Mouse (Mus musculus): Measurements from ENCODE around the gene Fbf1.
"Not testable (repeated sequence)": the region's sequence is repeated elsewhere in the genome, so short reads cannot be mapped to it uniquely, and the experiment has no call there.

Gene Fbf1

DNA sequence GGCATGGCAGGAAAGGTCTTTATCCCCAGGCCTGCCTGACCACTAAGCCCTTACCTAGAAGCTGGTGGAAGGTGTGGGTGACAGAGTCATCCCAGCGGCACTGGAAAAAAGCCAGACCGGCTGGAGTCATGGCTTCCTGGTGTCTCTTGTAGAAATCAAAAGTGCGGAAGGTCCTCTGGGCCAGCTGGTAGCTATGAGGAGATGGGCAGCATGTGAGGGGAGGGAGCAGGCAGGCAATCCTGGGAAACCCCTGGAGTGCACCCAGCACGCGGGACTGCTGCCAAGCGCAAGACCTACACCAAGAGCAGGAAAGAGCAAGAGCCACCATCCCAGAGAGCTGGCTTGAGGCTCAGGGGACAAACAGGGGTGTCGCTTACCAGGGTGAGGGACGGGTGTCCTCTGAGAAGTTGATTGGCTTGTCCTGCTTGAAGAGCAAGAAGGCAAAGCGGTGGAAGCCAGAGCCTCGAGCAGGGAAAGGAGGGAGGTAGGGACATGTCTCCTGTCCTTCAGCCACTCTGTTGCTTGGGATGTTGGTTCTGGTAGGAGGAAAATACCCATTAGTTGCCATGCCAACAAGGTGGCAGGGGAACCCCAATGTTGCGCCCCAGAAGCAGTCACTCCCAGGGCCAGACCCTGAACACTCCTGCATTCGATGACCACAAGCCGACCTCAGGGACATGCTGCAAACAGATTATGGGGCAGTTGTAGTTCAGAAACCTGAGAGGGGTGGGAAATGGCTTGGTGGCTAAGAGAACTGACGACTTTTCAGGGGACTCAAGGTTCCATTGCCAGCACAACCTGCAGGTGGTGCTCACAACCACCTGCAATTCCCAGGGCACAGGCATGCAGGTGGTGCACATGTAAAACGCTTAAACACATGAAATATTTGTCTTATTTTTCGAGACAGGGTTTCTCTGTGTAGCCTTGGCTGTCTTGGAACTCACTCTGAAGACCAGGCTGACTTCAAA, 35.3 kb downstream of the Fbf1 start:
- DNase-seq, result no peak

- DNase-seq, result peak; percentile 24
These were observed 36.4 kb downstream of the Fbf1 start for GRCm38 (mm10) chr11:116131349-116132170.

- DNase-seq, result peak; percentile 94
These were observed 37.3 kb downstream of the Fbf1 start, which contains the start of gene Trim65 for GRCm38 (mm10) chr11:116130488-116131205. Trim65 (minus strand) TSS chr11:116131128.

GRCm38 (mm10) chr11:116129993-116130487, 37.9 kb downstream of the Fbf1 start:
- no peak for DNase-seq

GRCm38 (mm10) chr11:116129091-116129790, 38.7 kb downstream of the Fbf1 start:
- no peak for DNase-seq

DNA sequence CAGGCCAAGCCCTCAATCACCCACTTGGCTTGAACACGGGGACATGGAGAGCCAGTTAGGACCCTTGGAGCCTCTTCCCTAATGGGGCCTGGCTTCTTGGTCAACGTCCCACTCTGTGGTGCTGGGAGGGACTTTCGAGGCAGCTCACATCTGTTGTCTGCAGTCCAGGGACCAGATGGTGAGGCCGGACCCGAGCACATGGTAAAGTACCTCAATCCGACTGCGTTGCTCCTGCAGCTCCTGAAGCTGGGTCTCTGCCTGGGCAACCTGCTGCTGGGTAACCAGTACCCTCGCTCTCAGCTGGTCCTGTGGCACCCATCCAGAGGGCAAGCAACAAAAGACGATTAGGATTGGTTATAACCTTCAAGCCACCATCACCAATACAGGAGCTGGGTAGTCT, 40.0 kb downstream of the Fbf1 start:
- DNase-seq, result peak; percentile 53

DNA sequence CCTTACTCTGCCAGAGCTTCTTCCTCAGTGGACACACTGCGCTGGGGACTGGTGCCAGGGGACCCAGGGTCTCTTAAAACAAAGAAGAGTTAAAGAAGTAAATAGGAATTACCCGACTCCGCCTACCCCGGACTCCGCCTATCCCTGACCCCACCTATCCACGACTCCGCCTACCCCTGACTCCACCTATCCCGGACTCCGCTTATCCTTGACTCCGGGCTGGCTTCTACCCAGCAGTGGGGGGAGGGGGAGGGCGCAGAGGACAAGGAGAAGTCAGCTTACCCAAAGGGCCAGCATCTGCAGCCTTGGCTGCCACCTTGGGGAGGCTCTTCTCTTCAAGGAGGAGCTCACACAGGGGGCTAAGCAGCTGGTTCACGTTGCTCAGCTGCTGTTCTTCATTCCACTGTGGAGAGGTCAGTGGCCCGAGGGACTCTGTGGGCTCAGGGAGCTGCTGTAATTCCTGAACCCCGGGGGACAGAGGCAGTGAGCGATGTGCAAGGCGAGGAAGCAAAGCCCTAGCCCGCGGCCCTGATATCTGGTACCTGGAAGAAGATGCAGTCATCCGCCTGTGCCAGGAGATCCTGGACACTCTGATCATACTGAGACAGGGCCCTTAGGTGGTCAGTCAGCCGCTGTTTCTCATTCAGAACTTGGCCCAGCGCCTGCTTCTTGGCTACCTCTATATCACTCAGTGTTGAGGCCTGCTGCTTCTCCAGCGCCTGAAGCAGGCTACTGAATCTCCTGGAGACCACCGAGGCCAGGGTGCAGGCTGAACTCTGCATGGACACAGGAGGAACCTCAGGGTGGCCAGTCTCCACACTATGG, 40.6 kb downstream of the Fbf1 start, which contains the start of gene Trim47:
Gene Trim47, minus strand, starts transcription at position 55 of the 825 bp plus-strand sequence.
- peak; percentile 78 for DNase-seq

GRCm38 (mm10) chr11:116126261-116126660, 41.7 kb downstream of the Fbf1 start:
- DNase-seq, result no peak

GRCm38 (mm10) chr11:116121731-116122245, 46.2 kb downstream of the Fbf1 start:
- DNase-seq, result not testable (repeated sequence)

DNA sequence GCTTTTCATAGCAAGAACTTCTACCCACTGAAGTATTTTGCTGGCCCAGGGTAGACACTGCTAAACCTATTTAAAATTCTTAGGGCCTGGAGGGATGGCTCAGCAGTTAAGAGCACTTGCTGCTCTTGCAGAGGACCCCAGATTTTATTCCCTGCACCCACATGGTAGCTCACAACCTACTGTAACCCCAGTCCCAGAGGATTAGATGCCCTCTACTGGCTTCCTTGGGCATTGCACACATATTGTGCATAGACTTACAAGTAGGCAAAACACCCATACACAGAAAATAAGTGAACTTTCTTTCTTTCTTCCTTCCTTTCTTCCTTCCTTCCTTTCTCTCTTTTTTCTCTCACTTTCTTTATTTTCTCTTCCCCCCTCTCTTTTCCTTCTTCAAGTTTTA, 50.1 kb downstream of the Fbf1 start:
- DNase-seq, result peak; percentile 35

DNA sequence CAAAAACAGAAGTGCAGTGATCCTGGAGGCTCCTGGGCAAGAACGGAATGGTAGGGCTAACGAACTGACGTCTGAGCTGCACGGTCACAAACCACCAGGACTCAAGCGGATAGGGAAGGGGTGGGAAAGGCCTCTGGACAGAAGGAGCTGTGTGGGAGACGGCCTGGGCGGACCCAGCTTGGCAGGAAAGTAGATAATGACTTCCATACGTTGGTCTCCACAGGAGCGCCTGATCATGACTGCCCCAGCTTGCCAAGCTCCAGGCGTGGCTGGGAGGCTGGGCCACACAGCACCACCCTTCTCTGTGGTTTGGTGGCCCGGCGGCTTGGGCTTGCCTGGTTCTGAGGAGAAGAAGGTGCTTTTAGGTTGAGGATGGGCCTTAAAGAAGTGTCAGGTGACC, 50.7 kb downstream of the Fbf1 start:
- no peak for DNase-seq

- DNase-seq, result no peak
These were observed 56.3 kb downstream of the Fbf1 start for GRCm38 (mm10) chr11:116111611-116112203.

GRCm38 (mm10) chr11:116111067-116111466, 56.9 kb downstream of the Fbf1 start:
- DNase-seq, result no peak

DNA sequence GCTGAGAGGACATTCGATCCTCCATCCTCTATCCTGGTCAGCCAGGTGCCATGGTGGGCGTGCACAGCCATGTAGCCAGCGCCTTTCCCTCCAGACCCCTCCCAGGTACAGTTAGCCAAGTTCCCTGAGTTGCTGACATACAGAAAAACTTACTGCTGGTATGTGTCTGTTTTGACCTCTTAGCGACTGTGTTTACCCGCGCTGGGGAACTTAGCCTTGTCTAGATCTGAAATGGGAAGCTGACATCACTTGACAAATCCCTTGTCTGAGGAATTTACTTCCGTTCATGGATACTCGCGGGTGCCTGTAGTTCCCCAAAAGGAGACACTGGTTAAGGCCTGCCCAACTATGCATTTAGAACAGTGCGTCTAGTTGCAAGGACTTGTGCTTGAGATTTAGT, 57.4 kb downstream of the Fbf1 start:
- no peak for DNase-seq

- peak; percentile 34 for DNase-seq
These were observed 57.8 kb downstream of the Fbf1 start for GRCm38 (mm10) chr11:116110131-116110530.

DNA sequence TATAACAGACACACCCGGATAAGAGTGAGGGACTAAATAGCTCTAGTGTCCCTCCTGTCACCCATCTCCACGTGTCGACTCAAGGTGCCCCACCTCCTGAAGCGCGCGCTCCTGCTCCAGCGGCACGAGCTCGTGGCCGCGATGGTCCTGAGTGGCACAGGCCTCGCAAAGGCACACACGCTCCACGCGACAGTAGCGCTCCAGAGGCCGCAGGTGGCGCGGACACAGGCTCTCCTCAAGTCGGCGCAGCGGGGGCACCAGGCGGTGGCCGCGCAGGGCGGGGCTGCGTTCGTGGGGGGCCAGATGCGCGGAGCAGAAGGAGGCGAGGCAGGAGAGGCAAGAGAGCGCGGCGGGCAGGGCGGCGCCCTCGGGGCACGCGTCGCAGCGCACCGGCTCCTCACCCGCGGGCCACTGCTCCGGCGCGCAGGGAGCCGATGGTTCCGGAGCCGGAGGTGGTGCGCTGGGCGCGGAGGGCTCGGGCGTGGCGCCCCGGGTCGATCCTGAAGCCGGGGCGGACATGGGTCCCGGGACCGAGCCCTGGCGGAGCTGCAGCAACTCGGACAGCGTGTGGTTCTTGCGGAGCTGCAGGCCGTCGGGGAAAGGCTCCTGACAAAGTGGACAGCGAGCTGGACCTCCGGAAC, 58.4 kb downstream of the Fbf1 start:
- DNase-seq, result peak; percentile 59

- peak; percentile 39 for DNase-seq
These were observed 59.4 kb downstream of the Fbf1 start for GRCm38 (mm10) chr11:116108464-116109137.

- no peak for DNase-seq
These were observed 60.1 kb downstream of the Fbf1 start for GRCm38 (mm10) chr11:116107777-116108285.

All from retina, postnatal 1 day (tissue).